Mouse (Mus musculus) heart, adult 2 months (tissue): ENCODE measurements at regions not wholly inside any gene's neighbourhood (a gene's known extent, or its start where the extent isn't known, plus 50 kb on each side); places are given as distances from the start of the nearest gene placed in this dataset.

Experiments used
- CTCF ChIP-seq: fragments of 200-600 bp; IDR thresholded peaks from 2 replicates; pipeline ENCODE4 v1.8.1; 2022; ENCODE audit warnings: antibody characterized with exemption, mild to moderate bottlenecking, moderate library complexity
- POLR2A ChIP-seq: fragments of 200-500 bp; IDR thresholded peaks from 2 replicates; pipeline ENCODE4 v1.6.1; 2011; ENCODE audit warnings: mild to moderate bottlenecking, low read depth, low read length, control low read depth; ENCODE audit not compliant: insufficient read depth

GRCm38 (mm10) chr5:97181249-97181648 is 69.9 kb upstream of the Paqr3 start:
- TF ChIP-seq POLR2A = no peak
- no peak for TF ChIP-seq CTCF
